In genomic region chr5:124354574-124355424, GRCm38 (mm10) we compare ENCODE assay signal across 8 mouse cellular contexts. TPM values are rescaled to one million over a fixed set of nuclear protein-coding genes. Genes with fewer than 3 reads are reported as not detected.
DNase-seq lines count a peak whose midpoint lies in the region; ATAC-seq lines count a peak whose summit lies in the region.

No protein-coding gene starts in this region.

- H3K27me3 ChIP-seq in embryonic facial prominence, embryonic 14.5 days (replicated peaks; ENCODE audit: control insufficient read depth, insufficient read depth, low read length), result no peaks in the 10 kb centered on the region

- H3K27ac ChIP-seq in embryonic facial prominence, embryonic 14.5 days (replicated peaks; ENCODE audit: low read depth, low read length), result peak overlapping the region; percentile 99

- peak overlapping the region; percentile 93 for H3K4me3 ChIP-seq in embryonic facial prominence, embryonic 14.5 days (ENCODE audit: low read depth, low read length)

- peak overlapping the region; percentile 100 for H3K9ac ChIP-seq in embryonic facial prominence, embryonic 14.5 days (ENCODE audit: low read depth, low read length)

- intact Hi-C loops in heart, postnatal 10 days (cut with DNase I), result loop anchor here (5.0 kb wide), 1 partner anchor 188 kb away; the partner anchor contains the start of gene Tmed2

- DNase-seq in adrenal gland, adult 2 months, result peak; percentile 69
- no peak for DNase-seq in adrenal gland, postnatal 4 days (ENCODE audit: low spot score in 2 of 2)
- DNase-seq in adipocyte (ENCODE audit: low spot score), result peak; percentile 45
- peak; percentile 77 for DNase-seq in embryonic facial prominence, embryonic 14.5 days (ENCODE audit: low spot score)
- peak; percentile 52 to 63 for DNase-seq in heart, postnatal 10 days
- peak; percentile 42 to 68 for DNase-seq in kidney, postnatal 25 days
- peak; percentile 66 for DNase-seq in mesoderm, embryonic 11.5 days (ENCODE audit: low read depth, low spot score)
- DNase-seq in spleen, postnatal 4 days (ENCODE audit: low spot score in 2 of 2), result peak; percentile 47 to 73

- peak; percentile 38 for ATAC-seq in embryonic facial prominence, embryonic 14.5 days (ENCODE audit: low read depth)

- H3K4me2 ChIP-seq in embryonic facial prominence, embryonic 14.5 days (ENCODE audit: low read depth, low read length), result peak overlapping the region; percentile 60

- H3K9me3 ChIP-seq in embryonic facial prominence, embryonic 14.5 days (ENCODE audit: control insufficient read depth, low read length), result no peaks in the 10 kb centered on the region

- peaks cover 2% of the 10 kb centered on the region; the same call in 1 of the 2 replicates for H3K36me3 ChIP-seq in embryonic facial prominence, embryonic 14.5 days (ENCODE audit: control insufficient read depth, insufficient read depth, low read length)

- peaks cover 17% of the 10 kb centered on the region for H3K4me1 ChIP-seq in embryonic facial prominence, embryonic 14.5 days (ENCODE audit: control insufficient read depth, insufficient read depth, low read length)

- under 1% methylated on average over 30 of the region's 60 CpGs for WGBS in embryonic facial prominence, embryonic 14.5 days

RNA-seq across cellular contexts. Expression of gene Cdk2ap1, which starts 8.1 kb away (rescaled TPM):
- total RNA-seq in adrenal gland, adult 2 months (2021), result 100 to 1,000 TPM; 161 to 168 TPM
- polyA plus RNA-seq in adrenal gland, adult 2 months (2012; rRNA removed), result 88.7 and 116 TPM in 2 replicates
- total RNA-seq in adrenal gland, postnatal 4 days (2021), result 100 to 1,000 TPM; 191 to 204 TPM
- polyA plus RNA-seq in embryonic facial prominence, embryonic 14.5 days (2014; fragmentation: Nextera tagmentation; extraction: Ambion mirVana), result 62.2 and 69.7 TPM in 2 replicates
- total RNA-seq in heart, postnatal 10 days (2021), result 100 to 1,000 TPM; 171 to 185 TPM

RNA-seq across cellular contexts. Expression of gene 2810006K23Rik, which starts 26.9 kb away (rescaled TPM):
- total RNA-seq in adrenal gland, adult 2 months (2021), result 10 to 100 TPM; 14.1 to 17.0 TPM
- 5.8 and 6.0 TPM in 2 replicates for polyA plus RNA-seq in adrenal gland, adult 2 months (2012; rRNA removed)
- total RNA-seq in adrenal gland, postnatal 4 days (2021), result 10 to 100 TPM; 12.0 to 12.6 TPM
- 9.3 and 10.4 TPM in 2 replicates for polyA plus RNA-seq in embryonic facial prominence, embryonic 14.5 days (2014; fragmentation: Nextera tagmentation; extraction: Ambion mirVana)
- 10 to 100 TPM in 1 of 2 experiments, 1 to 10 TPM in 1; 9.7 to 10.8 TPM for total RNA-seq in heart, postnatal 10 days (2021)

RNA-seq across cellular contexts. Expression of gene Mphosph9, which starts 27.0 kb away (rescaled TPM):
- total RNA-seq in adrenal gland, adult 2 months (2021), result 1 to 10 TPM; 7.7 to 8.8 TPM
- 1.6 and 2.1 TPM in 2 replicates for polyA plus RNA-seq in adrenal gland, adult 2 months (2012; rRNA removed)
- total RNA-seq in adrenal gland, postnatal 4 days (2021), result 10 to 100 TPM; 10.4 to 11.7 TPM
- 9.3 and 10.2 TPM in 2 replicates for polyA plus RNA-seq in embryonic facial prominence, embryonic 14.5 days (2014; fragmentation: Nextera tagmentation; extraction: Ambion mirVana)
- 1 to 10 TPM; 6.7 to 7.4 TPM for total RNA-seq in heart, postnatal 10 days (2021)

Comparison
In these comparisons a context has a peak if more than half of its experiments do, and no peak if none do; other contexts are left out.
1. DNase-seq: peak in adrenal gland, adult 2 months (single experiment), adipocyte (single experiment), embryonic facial prominence, embryonic 14.5 days (single experiment), heart, postnatal 10 days (2 of 2), kidney, postnatal 25 days (2 of 2), mesoderm, embryonic 11.5 days (single experiment) and spleen, postnatal 4 days (2 of 2); none in adrenal gland, postnatal 4 days (0 of 2).